Mouse (Mus musculus) ES-Bruce4 (cell line): ENCODE measurements around the gene Fosl1.

ENCODE experiments used
- CTCF ChIP-seq: IDR thresholded peaks from one replicate; pipeline ENCODE4 v1.8.1; 2011; ENCODE audit warnings: low read depth, low read length
- EP300 ChIP-seq: IDR thresholded peaks from 2 replicates; pipeline ENCODE4 v1.6.1; 2011; ENCODE audit warnings: low read depth, low read length; ENCODE audit not compliant: insufficient read depth
- POLR2A ChIP-seq: IDR thresholded peaks from one replicate; pipeline ENCODE4 v1.8.1; 2011; ENCODE audit warnings: low read length; ENCODE audit not compliant: insufficient read depth

DNA sequence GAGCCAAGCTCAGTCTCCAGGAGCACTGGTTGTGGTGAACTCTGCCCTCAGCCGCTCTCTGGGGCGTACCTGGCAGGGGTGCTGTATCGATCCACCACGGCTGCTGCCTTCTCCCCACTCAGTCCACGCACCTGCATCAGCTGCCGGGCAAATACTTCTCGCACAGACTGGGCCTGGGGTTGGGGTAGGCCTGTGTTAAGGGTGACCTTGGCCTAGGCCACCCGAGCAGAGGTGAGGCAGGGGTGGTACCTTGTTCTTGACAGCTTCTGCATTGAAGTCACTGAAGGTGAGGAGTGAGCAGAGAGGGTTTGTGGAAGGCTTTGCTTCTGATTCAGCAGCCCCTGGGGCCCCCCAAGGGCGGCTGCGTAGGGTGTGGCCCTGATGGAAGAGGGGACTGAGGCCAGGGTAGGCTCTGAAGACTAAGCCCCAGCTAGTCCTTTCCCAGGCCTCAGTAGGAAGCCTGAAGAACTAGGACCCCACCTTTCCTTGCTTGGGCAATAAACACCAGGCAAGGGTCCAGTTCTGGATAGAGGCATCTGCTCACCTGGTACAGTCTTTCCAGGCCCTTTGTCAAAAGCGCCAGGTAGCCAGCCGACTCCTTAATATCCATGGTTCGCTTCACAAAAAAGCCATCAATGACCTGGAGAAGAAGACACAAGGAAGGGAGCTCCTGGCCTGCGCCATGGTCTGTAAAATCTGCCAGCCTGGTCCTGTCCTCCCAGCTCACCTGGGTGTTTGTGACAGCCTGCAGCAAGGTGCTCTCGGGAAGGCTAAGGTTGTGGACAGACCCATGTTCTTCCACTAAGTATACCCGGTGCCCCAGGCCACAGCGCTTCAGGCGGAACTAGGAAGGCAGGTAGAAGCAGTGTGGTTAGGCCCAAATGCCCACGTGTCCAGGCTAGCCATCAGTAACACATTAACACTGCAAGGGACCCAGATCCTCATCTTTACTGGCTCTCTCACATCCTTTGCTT is 36.3 kb downstream of the Fosl1 start:
- no peak for TF ChIP-seq CTCF
- no peak for TF ChIP-seq POLR2A
- no peak for TF ChIP-seq EP300
